Mouse (Mus musculus) hindbrain, postnatal 0 days (tissue): Measurements from ENCODE around the gene Hoxc8. TPM values are rescaled to one million over a fixed set of nuclear protein-coding genes. Genes with fewer than 3 reads are reported as not detected.

ENCODE experiments used
- ATAC-seq: fragments of 200-750 bp; cut with Nextera tagmentation; 2 replicates; pipeline ENCODE4 v1.8.0; 2017; ENCODE audit warnings: mild to moderate bottlenecking, moderate TSS enrichment, moderate library complexity
- DNase-seq: peaks from one replicate; pipeline ENCODE4 v3.0.0-alpha.2; 2015; ENCODE audit warnings: low spot score
- H3K27ac ChIP-seq: fragments of 300-500 bp; sonication (generic); 2 replicates; pipeline ENCODE4 v1.5.1; 2014; ENCODE audit warnings: mild to moderate bottlenecking
- H3K27me3 ChIP-seq: fragments of 300-500 bp; sonication (generic); 2 replicates; pipeline ENCODE4 v1.6.1; 2014; ENCODE audit warnings: low read length, mixed read lengths; ENCODE audit not compliant: insufficient read depth
- H3K36me3 ChIP-seq: fragments of 300-500 bp; sonication (generic); 2 replicates; pipeline ENCODE4 v1.6.1; 2014; ENCODE audit warnings: low read length, mixed read lengths; ENCODE audit not compliant: insufficient read depth
- H3K4me1 ChIP-seq: fragments of 300-500 bp; sonication (generic); 2 replicates; pipeline ENCODE4 v1.6.1; 2014; ENCODE audit warnings: antibody characterized with exemption, low read length, mixed read lengths; ENCODE audit not compliant: insufficient read depth
- H3K4me2 ChIP-seq: fragments of 300-500 bp; sonication (generic); 2 replicates; pipeline ENCODE4 v1.6.1; 2014; ENCODE audit warnings: low read depth, mild to moderate bottlenecking, low read length, moderate library complexity, mixed read lengths
- H3K4me3 ChIP-seq: fragments of 300-500 bp; sonication (generic); 2 replicates; pipeline ENCODE4 v1.5.1; 2014; ENCODE audit warnings: low read length
- H3K9ac ChIP-seq: fragments of 300-500 bp; sonication (generic); replicated peaks from 2 replicates; pipeline ENCODE4 v1.6.1; 2014; ENCODE audit warnings: mild to moderate bottlenecking, low read length, moderate library complexity, mixed read lengths
- H3K9me3 ChIP-seq: fragments of 300-500 bp; sonication (generic); 2 replicates; pipeline ENCODE4 v1.6.1; 2016; ENCODE audit warnings: low read length, mixed read lengths
- CTCF ChIP-seq: IDR thresholded peaks from 2 replicates; pipeline ENCODE4 v1.5.1; 2016; ENCODE audit warnings: antibody characterized with exemption, control low read depth, low read depth
- WGBS: fragments of 180-500 bp; shearing (Covaris S2); extraction: QIAGEN DNeasy Blood & Tissue Kit; methylation state at CpG from one replicate; pipeline ENCODE4 v1.1.7; 2014; 5-methylcytosine and 5-hydroxymethylcytosine counted together
- polyA plus RNA-seq: library from polyadenylated mRNA; unstranded; fragments of >200 nt; fragmentation: Nextera tagmentation; extraction: Ambion mirVana; gene quantifications from 2 replicates; pipeline ENCODE4 v1.2.1, GENCODE M21; 2015
- total RNA-seq: library from RNA; depleted of rRNA; stranded (reverse); fragments of >200 nt; gene quantifications from 2 replicates; pipeline ENCODE4 v1.2.3, GENCODE M21; 2014

Hoxc8 gene
- total and polyA plus RNA-seq, 2 experiments from 2014 or later = 0.26 TPM; not detected in 1

- 2% methylated on average over 12 of the region's 12 CpGs for WGBS
- H3K4me2 ChIP-seq = no peak overlapping the region
- TF ChIP-seq CTCF = peak; percentile 45
- no peaks in the 10 kb centered on the region for H3K9me3 ChIP-seq
- peaks cover 98% of the 10 kb centered on the region for H3K27me3 ChIP-seq
- H3K4me3 ChIP-seq = no peak overlapping the region
- ATAC-seq = no peak
- H3K9ac ChIP-seq = no peak overlapping the region
- peak; percentile 64 for DNase-seq
- H3K4me1 ChIP-seq = no peaks in the 10 kb centered on the region
- H3K27ac ChIP-seq = no peak overlapping the region
- H3K36me3 ChIP-seq = no peaks in the 10 kb centered on the region
These were observed 19.7 kb upstream of the Hoxc8 start for GRCm38 (mm10) chr15:102970740-102971139.

DNA sequence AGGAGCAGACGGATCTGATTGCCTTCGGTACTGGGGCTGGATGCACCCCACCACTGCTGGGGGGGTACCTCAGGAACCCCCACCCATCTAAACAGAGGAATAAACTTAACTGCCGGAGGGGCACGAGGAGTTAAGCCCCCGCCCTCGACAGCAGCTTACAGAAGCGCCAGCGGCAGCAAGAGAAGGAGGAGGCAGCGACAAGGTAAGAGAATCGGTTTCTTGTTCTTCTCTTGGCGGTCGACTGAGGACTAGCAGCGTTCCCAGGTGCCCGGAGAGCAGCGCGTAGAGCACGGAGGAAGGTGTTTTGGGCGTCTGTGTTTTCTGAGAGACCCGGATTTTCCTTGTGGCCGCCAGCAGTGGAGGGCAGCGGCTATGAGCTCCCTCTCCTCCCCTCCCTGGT, 18.2 kb upstream of the Hoxc8 start:
- no peak for ATAC-seq
- no peak for DNase-seq
- no peak for TF ChIP-seq CTCF
- Histone ChIP-seq H3K27ac (no peak overlapping the region), H3K4me3 (no peak overlapping the region), H3K9me3 (no peaks in the 10 kb centered on the region), H3K36me3 (no peaks in the 10 kb centered on the region), H3K4me1 (no peaks in the 10 kb centered on the region), H3K9ac (no peak overlapping the region), H3K4me2 (no peak overlapping the region), H3K27me3 (peaks cover 97% of the 10 kb centered on the region)
- WGBS = 2% methylated on average over 20 of the region's 21 CpGs

DNA sequence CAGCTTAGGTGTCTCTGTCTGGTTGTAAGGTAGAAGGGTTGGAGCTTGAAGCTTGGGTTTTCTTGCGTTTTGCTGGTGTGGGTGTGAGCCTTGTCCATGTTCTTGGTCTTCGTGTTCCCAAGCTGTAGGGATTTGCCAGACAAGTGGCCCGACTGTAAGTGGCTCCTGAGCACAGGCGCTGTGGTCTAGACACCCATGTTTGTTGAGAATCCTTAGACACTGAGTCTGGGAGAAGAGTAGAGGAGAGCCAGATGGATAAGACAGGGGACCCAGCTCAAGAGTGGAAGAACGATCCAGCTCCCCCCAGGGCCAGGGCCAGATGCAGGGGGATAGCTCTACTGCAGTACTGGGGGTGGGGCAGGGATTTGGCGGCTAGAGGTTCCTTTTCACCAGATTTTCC, 17.7 kb upstream of the Hoxc8 start:
- ATAC-seq (no peak), DNase-seq (no peak)
- Histone ChIP-seq H3K9me3 (no peaks in the 10 kb centered on the region), H3K27me3 (peaks cover 97% of the 10 kb centered on the region), H3K4me1 (no peaks in the 10 kb centered on the region), H3K36me3 (no peaks in the 10 kb centered on the region), H3K27ac (no peak overlapping the region), H3K9ac (no peak overlapping the region), H3K4me2 (no peak overlapping the region), H3K4me3 (no peak overlapping the region)
- 3% methylated on average over 6 of the region's 6 CpGs for WGBS
- no peak for TF ChIP-seq CTCF

DNA sequence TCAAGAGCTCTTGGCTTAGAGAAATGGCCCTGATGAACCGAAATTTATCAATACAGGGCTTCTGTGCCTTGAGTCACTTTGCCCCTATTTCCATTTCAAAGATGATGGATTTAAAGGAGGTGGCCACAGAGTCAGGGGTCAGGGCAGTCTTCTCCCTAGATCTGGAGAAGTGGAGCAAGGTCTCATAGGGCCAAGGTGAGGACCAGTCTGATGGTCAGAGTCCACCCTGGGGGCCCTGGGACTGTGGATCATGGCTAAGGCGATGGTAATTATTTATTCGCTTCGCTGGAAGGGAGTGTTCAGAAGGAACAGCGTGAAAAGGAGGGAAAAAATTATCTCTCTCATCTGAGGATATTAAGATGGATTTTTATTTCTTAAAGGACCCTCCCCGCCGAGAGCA, 15.4 kb upstream of the Hoxc8 start:
- no peak overlapping the region for H3K27ac ChIP-seq
- no peaks in the 10 kb centered on the region for H3K4me1 ChIP-seq
- peaks cover 97% of the 10 kb centered on the region for H3K27me3 ChIP-seq
- no peaks in the 10 kb centered on the region for H3K9me3 ChIP-seq
- H3K36me3 ChIP-seq = no peaks in the 10 kb centered on the region
- WGBS = 8% methylated on average over 7 of the region's 7 CpGs
- no peak for TF ChIP-seq CTCF
- H3K9ac ChIP-seq = no peak overlapping the region
- no peak overlapping the region for H3K4me2 ChIP-seq
- no peak overlapping the region for H3K4me3 ChIP-seq
- DNase-seq = no peak
- ATAC-seq = no peak

GRCm38 (mm10) chr15:102975688-102976111, 14.7 kb upstream of the Hoxc8 start:
- no peak overlapping the region for H3K9ac ChIP-seq
- no peak overlapping the region for H3K4me3 ChIP-seq
- no peak overlapping the region for H3K4me2 ChIP-seq
- no peak for TF ChIP-seq CTCF
- WGBS = under 1% methylated on average over 21 of the region's 21 CpGs
- ATAC-seq (no peak), DNase-seq (no peak)
- H3K9me3 ChIP-seq = no peaks in the 10 kb centered on the region
- peaks cover 92% of the 10 kb centered on the region for H3K27me3 ChIP-seq
- H3K36me3 ChIP-seq = no peaks in the 10 kb centered on the region
- H3K27ac ChIP-seq = no peak overlapping the region
- no peaks in the 10 kb centered on the region for H3K4me1 ChIP-seq

GRCm38 (mm10) chr15:102976171-102976570, 14.2 kb upstream of the Hoxc8 start, which contains the start of gene Hoxc9:
Gene Hoxc9 (plus strand): TSS chr15:102976439.
- H3K9me3 ChIP-seq = no peaks in the 10 kb centered on the region
- H3K4me2 ChIP-seq = no peak within 1 kb of the TSS
- no peak for TF ChIP-seq CTCF
- H3K27me3 ChIP-seq = peaks cover 87% of the 10 kb centered on the region
- H3K4me1 ChIP-seq = no peaks in the 10 kb centered on the region
- H3K36me3 ChIP-seq = no peaks in the 10 kb centered on the region
- H3K4me3 ChIP-seq = no peak within 1 kb of the TSS
- WGBS = under 1% methylated on average over 19 of the region's 20 CpGs
- H3K27ac ChIP-seq = no peak within 1 kb of the TSS
- no peak within 1 kb of the TSS for H3K9ac ChIP-seq
- ATAC-seq = no peak
- DNase-seq = no peak

- Histone ChIP-seq H3K27ac (no peak overlapping the region), H3K9me3 (no peaks in the 10 kb centered on the region), H3K9ac (no peak overlapping the region), H3K36me3 (no peaks in the 10 kb centered on the region), H3K4me1 (no peaks in the 10 kb centered on the region), H3K27me3 (peaks cover 84% of the 10 kb centered on the region), H3K4me3 (no peak overlapping the region), H3K4me2 (no peak overlapping the region)
- TF ChIP-seq CTCF = no peak
- DNase-seq (no peak), ATAC-seq (no peak)
- WGBS = 1% methylated on average over 37 of the region's 37 CpGs
These were observed 13.6 kb upstream of the Hoxc8 start for GRCm38 (mm10) chr15:102976631-102977422.
